Mouse (Mus musculus): Measurements from ENCODE around the gene Arhgap19.

Arhgap19 gene

GRCm38 (mm10) chr19:41797536-41797935, 4.3 kb downstream of the Arhgap19 start:
- DNase-seq, result no peak

DNA sequence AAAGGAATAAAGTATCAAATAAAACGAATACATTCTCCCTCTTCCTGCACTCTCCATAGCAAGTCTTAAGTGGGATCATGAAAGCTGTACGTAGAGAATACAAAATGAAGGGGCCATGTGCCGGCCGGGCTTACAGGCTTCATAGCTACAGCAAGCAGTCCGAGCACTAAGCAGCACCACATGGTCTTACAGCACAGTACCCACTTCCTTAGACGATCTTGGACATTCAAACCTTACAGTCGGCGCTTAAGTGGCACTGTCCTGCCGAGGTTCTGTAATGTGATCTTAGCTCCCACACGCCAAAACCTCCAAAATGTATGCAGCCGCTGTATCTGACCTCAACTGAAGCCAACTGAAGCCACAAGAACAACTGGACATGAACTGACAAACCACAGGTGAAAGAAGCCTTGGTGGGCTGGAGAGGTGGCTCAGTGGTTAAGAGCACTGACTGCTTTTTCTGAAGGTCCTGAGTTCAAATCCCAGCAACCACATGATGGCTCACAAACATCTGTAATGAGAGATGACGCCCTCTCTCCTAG, 5.0 kb downstream of the Arhgap19 start:
- DNase-seq, result no peak

GRCm38 (mm10) chr19:41796148-41796760, 5.6 kb downstream of the Arhgap19 start:
- no peak for DNase-seq

DNA sequence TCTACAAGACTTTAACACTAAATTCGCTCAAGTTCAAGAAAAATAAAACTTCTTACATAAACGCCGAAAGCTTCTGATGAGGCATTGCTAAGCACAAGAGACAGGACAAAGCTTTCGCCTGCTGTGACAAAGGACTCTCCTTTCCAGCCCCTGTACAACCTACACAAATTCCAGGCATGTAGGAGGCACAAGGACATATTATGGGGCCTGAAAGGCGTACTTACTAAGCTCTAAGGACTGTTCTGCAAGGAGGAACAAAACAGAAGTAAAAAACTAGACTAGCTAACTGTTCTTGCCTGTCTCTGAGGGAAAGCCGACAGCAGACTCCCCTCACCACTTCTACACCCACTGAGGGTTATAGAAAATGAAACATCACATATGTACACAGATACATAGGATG, 6.9 kb downstream of the Arhgap19 start:
- no peak for DNase-seq

DNA sequence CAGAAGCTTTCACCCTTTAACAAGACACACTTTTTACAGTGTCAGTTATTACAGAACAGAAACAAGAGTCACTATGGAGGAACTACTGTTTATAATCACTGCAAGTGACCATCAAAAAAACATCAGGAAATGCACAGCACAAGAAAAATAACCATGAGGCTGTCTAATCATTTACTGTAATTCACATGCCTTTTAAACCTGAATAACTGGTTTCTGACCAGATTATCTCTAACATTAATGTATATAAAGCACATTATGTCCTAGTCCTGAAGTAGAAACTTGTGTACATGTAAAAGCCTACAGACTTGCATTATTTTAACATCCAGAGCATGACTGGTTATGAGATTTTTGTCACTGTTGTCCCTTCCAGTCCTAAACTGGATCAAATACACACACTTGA, 7.8 kb downstream of the Arhgap19 start:
- DNase-seq, result no peak

- DNase-seq, result no peak
Observed at GRCm38 (mm10) chr19:41792934-41793486, 8.8 kb downstream of the Arhgap19 start.

- no peak for DNase-seq
Observed at GRCm38 (mm10) chr19:41791384-41791783, 10.5 kb downstream of the Arhgap19 start.

DNA sequence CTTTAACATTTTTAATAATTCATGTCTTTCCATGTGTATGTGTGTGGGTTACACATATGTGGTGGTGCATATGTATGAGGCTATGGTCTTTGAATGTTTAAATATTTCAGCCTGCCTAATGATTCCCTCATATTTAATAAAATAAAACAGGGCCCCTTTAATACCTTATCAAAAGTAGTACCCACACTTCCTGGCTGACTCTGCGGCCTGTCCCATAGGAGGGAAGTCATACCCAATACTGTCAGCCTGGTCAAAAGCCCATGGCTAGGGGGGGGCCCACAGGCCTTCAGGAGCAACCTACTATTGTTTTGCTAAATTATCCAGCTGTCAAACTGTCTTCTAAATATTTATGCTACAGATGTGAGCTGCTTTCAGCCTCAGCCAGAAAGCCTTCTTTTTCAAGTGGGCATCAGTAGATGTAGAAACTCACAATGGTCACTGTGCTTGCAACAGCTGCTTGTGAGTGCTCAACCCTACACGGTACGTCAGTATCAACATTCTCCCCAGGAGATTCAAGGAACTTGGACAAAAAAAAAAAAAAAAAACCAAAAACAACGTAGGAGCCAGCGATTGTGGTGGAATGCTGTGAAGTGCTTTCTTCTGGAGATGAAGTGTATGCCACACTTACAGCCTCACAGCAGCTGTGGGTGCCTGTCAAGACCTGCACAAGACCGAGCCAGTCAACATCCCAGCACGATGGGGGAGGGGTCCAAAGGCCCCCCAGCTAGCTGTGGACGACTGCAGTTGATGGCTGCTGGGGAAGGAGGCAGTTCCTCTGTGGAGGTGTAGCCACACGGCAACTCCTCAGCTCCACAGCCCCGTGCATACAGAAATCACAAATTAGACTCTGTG, 12.5 kb downstream of the Arhgap19 start:
- DNase-seq, result no peak

DNA sequence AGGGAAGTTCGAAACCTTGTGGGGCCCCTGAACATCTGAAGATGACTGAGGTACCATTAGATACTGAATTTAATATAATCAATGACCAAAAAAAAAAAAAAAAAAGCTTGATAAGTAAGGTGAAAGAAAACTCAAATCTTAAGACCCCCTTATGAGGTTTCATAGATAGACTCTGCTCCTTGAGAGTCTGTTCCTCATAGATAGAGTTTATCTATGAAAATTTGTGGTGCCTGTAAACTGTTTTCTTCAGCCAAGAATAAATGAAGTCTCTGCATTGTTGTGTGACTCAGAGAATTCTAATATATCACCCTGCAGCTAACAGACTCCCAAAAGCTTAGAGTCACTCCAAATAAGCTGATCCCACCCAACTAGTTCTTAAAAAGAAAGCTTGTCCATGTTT, 15.0 kb downstream of the Arhgap19 start:
- no peak for DNase-seq

DNA sequence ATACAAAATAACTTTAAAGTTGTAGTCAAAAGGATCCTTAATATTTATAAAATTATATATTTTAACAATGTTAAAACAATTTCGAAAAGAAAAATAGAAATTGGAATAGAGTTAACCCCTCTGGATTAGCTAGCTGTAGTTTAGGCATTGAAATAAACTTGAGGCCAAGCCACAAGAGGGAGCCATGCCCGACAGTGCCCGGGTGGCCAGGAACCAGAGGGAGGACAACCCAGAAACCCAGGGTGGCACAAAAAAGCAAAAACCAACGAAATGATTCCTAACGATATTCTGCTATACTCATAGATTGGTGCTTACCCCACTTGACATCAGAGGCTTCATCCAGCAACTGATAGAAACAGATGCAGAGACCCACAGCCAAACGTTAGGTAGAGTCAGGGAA, 24.3 kb downstream of the Arhgap19 start:
- DNase-seq, result no peak

GRCm38 (mm10) chr19:41768711-41769110, 33.1 kb downstream of the Arhgap19 start:
- DNase-seq, result no peak

DNA sequence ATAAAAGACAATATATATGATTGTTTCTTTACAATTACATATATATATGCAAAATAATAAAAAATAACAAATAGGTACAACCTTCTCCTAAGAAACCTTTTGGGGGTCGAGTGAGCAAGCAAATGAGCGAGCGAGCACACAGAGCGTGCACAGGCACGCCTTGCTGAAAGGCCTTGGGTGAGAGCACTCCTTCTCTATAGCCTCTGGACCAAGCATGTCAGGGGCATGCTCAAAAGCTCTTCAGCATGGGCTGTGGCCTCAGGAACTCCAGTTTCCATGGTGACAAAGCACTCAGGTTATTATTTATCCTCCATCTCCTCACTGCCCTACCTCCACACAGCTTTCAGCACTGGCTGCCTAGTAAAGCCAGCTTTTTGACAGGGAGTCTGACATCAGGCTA, 35.2 kb downstream of the Arhgap19 start:
- DNase-seq, result no peak

GRCm38 (mm10) chr19:41763870-41764660, 37.8 kb downstream of the Arhgap19 start:
- peak; percentile 87 for DNase-seq

DNA sequence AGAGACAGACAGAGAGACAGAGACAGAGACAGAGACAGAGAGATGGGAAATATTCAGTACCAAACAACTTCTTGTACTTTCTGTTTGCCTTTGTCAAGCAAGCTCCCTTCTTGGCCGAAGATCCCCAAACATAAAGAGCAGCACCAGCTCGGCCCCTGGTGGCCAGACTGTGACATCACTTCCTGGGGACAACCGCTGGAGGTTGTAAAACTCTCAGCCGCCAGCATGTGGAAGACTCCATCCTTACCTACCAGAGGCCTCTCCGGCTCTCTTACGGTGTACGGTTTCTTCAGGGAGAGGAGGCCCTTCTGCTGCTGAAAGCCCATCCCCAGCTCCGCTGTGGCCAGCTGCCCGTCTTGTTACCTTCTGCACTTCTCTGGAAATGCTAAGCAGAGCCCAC, 40.3 kb downstream of the Arhgap19 start:
- DNase-seq, result no peak

- no peak for DNase-seq
Observed at GRCm38 (mm10) chr19:41759765-41760164, 42.1 kb downstream of the Arhgap19 start.

GRCm38 (mm10) chr19:41759270-41759669, 42.6 kb downstream of the Arhgap19 start:
- DNase-seq, result no peak

GRCm38 (mm10) chr19:41754760-41755159, 47.1 kb downstream of the Arhgap19 start:
- DNase-seq, result no peak

DNA sequence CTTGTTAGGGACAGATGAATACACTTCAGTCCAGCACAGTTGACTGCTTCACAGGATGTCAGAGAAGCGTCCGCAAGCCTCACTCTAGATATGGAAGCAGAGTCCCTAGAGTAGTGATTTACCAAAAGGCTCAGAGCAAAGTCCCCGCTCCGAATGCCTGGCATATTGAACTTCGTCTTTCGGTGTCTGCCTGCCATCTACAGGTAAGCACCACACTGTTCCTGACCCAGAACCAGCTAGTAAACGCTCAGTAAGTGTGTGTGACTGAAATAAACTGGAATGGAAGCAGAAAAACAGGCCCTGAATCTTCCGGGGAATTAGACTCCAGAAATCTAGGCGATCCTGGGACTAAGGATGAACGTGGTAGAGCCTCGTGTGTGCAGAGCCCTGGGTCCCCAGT, 49.9 kb downstream of the Arhgap19 start:
- DNase-seq, result no peak

DNA sequence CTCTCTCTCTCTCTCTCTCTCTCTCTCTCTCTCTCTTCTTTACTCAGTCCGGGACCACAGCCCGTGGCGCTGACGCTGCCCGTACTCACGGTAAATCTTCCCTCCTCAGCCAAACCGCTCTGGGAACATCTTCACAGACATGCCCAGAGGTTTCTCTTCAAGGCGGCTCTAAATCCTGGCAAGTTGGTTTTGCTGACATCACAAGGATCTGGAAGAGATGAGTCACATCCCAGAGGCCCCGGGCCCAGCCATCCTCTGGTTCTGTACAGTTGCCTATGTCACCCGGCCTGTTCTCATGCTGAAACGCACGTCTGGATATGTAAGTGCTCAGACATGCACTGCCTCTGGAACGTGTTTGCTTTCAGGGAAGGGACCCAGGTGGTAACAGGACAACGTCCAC, 54.4 kb downstream of the Arhgap19 start:
- no peak for DNase-seq

GRCm38 (mm10) chr19:41745941-41746557, 55.8 kb downstream of the Arhgap19 start:
- peak; percentile 51 for DNase-seq

GRCm38 (mm10) chr19:41743396-41743795, 58.5 kb downstream of the Arhgap19 start, which contains the start of gene Slit1:
TSS of gene Slit1 (minus strand) at chr19:41743665.
- peak; percentile 79 for DNase-seq

GRCm38 (mm10) chr19:41738896-41739295, 63.0 kb downstream of the Arhgap19 start:
- no peak for DNase-seq

- DNase-seq, result no peak
Observed at GRCm38 (mm10) chr19:41738429-41738805, 63.4 kb downstream of the Arhgap19 start.

All from right cerebral cortex, postnatal 25 days (tissue).